ENCODE assay signal across 14 mouse cellular contexts in genomic region chr15:4815711-4816110, GRCm38 (mm10).
DNase-seq lines count a peak whose midpoint lies in the region.
"Had no signal": no experiment of that assay in that cellular context is flagged by ENCODE, and none has a peak within 500 bp of the region (broad histone marks: within the 10 kb centered on the region; RNA-seq: fewer than 3 reads in every experiment).

No protein-coding gene starts in this region.

- intact Hi-C loops in left cerebral cortex, postnatal 36 days (cut with DNase I), result no loop called here
- intact Hi-C loops in gastrocnemius, postnatal 14 days (cut with DNase I; ENCODE audit: low total_unique reads), result no loop called here
- intact Hi-C loops in gastrocnemius, postnatal 36 days (cut with DNase I), result no loop called here

- DNase-seq in frontal cortex, adult 2 months (ENCODE audit: extremely low spot score in 1 of 2, low spot score in 1 of 2), result peak; percentile 16 to 50
- no peak for DNase-seq in frontal cortex, postnatal 14 days (ENCODE audit: low spot score in 2 of 2)
- peak; percentile 6 to 18 for DNase-seq in left cerebral cortex, postnatal 36 days (ENCODE audit: low spot score in 2 of 2)
- no peak for DNase-seq in left cerebral cortex, adult 11 months (ENCODE audit: low spot score)
- peak; percentile 77 to 86 for DNase-seq in cerebellum, adult 18-20 months
- DNase-seq in cerebellum, postnatal 25 days, result peak; percentile 80 to 87
- no peak for DNase-seq in gastrocnemius, postnatal 14 days
- no peak for DNase-seq in gastrocnemius, postnatal 36 days
- DNase-seq: adrenal gland, postnatal 25 days; gastrocnemius, postnatal 25 days; kidney, adult 18-20 months; kidney, postnatal 25 days; liver, postnatal 0 days; lung, postnatal 10 days had no signal

Comparison
In these comparisons a context has a peak if more than half of its experiments do, and no peak if none do; other contexts are left out.
1. DNase-seq: peak in frontal cortex, adult 2 months (2 of 2), left cerebral cortex, postnatal 36 days (2 of 2), cerebellum, adult 18-20 months (2 of 2) and cerebellum, postnatal 25 days (2 of 2); none in frontal cortex, postnatal 14 days (0 of 2), left cerebral cortex, adult 11 months (single experiment), gastrocnemius, postnatal 14 days (single experiment) and gastrocnemius, postnatal 36 days (0 of 2).